Mouse (Mus musculus): ENCODE measurements around the gene Nup153.

Gene Nup153

DNA sequence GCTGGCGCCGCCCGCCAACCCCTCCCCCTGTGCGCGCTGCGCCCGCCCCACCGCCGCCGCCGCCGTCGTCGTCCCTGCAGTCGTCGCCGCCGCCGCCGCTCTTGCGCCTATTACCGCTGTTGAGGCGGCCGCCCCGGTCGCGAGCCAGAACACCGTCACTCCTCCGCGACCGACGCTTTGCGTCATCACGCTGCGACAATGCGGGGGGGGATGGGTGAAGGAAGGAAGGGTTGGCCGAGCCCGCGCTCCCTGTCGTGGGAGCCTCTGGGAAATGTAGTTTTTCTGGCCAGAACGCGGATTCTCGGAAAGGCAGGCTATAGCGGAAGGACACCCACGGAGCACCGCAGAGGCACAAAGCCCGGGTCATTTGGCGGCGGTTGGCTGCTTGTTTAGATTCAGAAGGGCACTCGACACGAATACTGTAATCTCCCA lies at the start of gene Nup153:
Nup153 (minus strand) TSS at position 104 of the 432 bp plus-strand sequence.
- DNase-seq (ENCODE audit: low spot score): peak; percentile 100

GRCm38 (mm10) chr13:46777461-46777860 lies 49.7 kb upstream of the Nup153 start:
- DNase-seq (ENCODE audit: low spot score): no peak

DNA sequence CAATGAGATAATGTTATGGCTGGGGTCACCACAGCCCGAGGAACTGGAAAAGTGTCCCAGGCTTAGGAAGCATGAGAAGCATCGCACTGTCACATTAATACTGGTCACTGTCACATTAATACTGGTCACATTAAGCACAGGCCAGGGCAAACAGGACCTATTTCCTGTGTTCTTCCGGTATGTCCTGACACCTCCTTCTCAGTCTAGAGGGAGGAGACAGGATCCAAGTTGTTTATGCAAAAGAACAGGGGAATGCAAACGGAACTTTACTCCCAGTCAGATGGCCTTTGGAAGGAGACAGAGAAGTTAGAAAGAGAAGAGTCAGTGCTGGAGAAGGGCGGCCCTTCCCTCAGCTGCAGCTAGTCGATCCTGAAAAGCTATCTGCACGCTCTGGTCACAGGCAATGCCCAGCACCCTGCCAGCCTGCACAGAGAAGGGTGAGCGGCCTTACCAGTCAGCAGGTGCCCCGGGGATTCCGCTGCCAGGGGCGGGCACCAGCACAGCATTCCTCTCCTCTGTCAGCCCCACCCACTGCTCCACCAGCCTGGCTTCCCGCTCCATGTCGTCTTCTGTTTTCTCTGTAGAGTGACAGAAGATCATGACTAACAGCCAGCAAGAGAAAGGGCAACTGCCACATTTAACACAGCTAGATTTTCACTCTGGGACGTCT lies 49.0 kb upstream of the Nup153 start:
- DNase-seq (ENCODE audit: low spot score): no peak

GRCm38 (mm10) chr13:46774998-46775397 lies 47.3 kb upstream of the Nup153 start:
- DNase-seq (ENCODE audit: low spot score): no peak

DNA sequence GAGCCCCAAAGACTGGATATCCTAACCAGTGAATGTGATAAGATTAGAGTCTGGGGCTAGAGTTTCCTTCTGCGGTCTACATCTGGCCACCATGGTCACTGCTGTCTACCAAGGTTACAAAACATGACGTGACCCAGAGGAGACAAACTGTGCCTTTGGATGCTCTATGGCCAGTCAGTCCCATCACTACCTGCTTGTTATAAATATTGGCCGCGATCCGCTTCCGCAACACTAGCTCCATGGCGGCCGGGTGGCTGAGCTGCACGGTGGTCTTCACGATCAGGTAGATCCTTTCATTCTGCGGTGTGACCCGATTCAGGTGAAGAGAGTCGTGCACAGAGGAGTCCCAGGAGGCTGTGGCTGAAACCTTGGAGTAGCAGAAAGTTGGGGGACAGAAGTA lies 44.8 kb upstream of the Nup153 start:
- no peak for DNase-seq (ENCODE audit: low spot score)

DNA sequence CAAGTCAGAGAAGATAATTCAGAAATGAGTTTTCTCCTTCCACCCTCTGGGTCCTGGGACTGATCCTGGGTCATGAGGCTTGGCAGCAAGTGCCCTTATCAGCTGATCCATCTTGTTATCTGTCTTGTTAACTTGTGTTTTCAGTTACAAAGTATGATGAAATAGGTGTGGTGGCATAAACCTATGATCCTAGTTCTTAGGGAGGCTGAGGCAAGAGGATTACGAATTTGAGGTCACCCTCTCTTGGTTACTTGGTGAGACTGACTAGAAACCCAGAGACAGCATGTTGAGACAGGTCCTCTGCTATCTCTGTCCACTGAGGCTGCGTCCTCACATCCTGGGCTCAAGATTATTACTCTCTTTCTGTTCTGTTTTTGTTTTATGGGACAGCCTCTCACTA lies 37.6 kb upstream of the Nup153 start:
- no peak for DNase-seq (ENCODE audit: low spot score)

DNA sequence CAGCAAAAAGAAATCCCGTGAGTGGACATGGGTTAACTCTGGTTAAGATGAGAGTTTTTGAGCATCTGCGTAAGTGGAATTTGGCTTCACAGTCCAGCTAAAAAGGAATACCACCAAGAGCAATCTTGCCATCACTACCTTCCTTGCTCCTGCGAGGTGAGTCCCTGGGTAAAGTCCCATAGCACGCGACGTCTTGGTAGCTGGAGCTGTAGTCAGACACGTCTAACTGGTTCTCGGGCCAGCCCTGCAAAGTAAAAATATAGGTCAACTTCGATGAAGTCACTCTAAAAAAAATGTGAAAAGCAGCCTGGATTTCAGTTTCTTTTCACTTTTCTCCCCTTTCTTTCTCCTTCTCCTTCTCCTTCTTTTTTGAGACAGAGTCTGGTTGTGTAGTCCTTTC lies 35.5 kb upstream of the Nup153 start:
- no peak for DNase-seq (ENCODE audit: low spot score)

GRCm38 (mm10) chr13:46760921-46761320 lies 33.2 kb upstream of the Nup153 start:
- no peak for DNase-seq (ENCODE audit: low spot score)

- no peak for DNase-seq (ENCODE audit: low spot score)
These were observed 31.6 kb upstream of the Nup153 start for GRCm38 (mm10) chr13:46759281-46759809.

GRCm38 (mm10) chr13:46758627-46759026 lies 30.9 kb upstream of the Nup153 start:
- DNase-seq (ENCODE audit: low spot score): no peak

DNA sequence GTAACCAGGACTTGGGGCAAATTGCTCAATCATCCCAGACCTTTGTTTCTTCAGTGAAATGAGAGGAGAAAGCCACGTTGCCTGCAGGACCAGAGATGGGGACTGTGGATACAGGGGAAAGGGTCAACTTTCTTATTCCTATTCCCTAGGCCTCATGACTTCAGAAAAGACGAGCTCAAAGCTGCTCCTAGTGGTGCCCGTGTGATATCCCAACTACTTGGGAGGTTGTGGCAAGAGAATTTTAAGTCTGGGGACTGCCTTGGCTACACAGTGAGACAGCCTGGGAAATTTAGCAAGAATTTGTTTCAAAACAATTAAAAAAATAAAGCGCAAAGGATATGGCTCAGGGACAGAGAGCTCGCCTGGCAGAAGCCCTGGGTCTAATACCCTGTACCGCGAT lies 30.2 kb upstream of the Nup153 start:
- no peak for DNase-seq (ENCODE audit: low spot score)

- no peak for DNase-seq (ENCODE audit: low spot score)
These were observed 25.6 kb upstream of the Nup153 start for GRCm38 (mm10) chr13:46753294-46753693.

DNA sequence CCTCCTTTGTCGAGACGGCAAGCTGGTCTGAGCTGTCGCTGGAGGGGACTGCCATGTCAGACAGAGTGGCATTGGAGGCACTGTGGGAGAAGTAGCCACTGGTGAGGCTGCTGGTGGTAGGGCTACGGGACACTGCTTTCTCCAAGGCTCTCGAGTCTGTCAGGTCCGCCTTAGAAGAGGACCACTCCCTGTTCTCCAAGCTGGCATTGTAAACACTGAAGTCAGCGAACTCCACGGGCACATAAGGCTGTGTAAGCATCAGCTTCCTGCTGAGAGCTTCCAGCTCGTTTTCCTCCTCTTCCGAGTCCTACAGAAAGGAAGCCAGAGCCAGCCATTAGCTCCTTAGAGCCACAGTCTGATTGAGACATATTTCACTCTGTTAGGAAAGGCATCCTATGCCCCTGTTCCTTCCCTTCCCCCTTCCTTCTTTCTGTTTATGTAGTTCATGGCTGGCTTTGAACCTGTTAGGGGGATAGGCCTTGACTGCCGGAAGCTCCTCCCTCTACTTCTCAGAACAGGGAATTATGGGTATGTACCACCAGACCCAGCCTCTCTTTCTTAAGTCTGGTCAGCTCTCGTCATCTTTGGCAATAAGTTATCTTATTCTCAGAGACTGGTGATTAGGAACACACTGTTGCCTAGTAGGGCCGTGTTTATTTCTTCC lies 25.0 kb upstream of the Nup153 start:
- no peak for DNase-seq (ENCODE audit: low spot score)

- DNase-seq (ENCODE audit: low spot score): no peak
These were observed 20.6 kb upstream of the Nup153 start for GRCm38 (mm10) chr13:46748138-46748873.

GRCm38 (mm10) chr13:46743821-46744220 lies 16.1 kb upstream of the Nup153 start:
- DNase-seq (ENCODE audit: low spot score): no peak

GRCm38 (mm10) chr13:46742367-46742766 lies 14.6 kb upstream of the Nup153 start:
- DNase-seq (ENCODE audit: low spot score): no peak

DNA sequence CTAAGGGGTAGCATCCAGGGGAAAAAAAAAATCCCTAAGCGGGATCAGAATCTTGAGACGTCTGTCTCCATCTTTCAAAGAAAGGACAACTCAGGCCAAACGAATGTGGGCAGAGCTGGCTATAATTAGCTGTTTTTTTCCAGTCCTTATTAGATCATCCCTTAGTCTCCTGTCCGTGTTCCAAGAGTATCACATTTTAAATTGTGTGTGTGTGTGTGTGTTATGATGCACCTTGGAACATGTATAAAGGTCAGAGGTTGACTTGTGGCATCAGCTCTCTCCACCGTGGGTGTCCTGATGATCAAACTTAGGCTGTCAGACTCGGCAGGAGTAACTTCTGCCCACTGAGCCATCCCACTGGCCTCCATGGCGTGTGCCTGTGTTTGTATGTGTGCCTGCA lies 11.7 kb upstream of the Nup153 start:
- no peak for DNase-seq (ENCODE audit: low spot score)

DNA sequence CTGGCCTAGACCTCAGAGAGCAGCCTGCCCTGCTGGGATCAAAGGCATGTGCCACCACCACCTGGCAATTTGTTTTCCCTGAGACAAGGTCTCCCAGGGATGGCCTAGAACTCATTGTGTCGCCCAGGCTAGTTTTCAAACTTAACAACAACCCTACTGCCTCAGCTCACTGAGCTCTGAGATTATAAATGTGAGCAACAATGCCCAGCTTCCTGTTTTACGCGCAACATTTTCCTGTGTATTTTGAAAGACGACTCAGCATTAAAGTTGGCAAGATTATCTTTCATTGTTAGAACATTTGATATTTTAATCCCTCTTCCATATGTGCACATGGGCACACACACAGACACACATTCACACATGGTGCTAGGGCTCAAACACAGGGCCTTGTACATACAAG lies 9.7 kb upstream of the Nup153 start:
- no peak for DNase-seq (ENCODE audit: low spot score)

- peak; percentile 19 for DNase-seq (ENCODE audit: low spot score)
These were observed 8.7 kb upstream of the Nup153 start for GRCm38 (mm10) chr13:46736479-46736865.

DNA sequence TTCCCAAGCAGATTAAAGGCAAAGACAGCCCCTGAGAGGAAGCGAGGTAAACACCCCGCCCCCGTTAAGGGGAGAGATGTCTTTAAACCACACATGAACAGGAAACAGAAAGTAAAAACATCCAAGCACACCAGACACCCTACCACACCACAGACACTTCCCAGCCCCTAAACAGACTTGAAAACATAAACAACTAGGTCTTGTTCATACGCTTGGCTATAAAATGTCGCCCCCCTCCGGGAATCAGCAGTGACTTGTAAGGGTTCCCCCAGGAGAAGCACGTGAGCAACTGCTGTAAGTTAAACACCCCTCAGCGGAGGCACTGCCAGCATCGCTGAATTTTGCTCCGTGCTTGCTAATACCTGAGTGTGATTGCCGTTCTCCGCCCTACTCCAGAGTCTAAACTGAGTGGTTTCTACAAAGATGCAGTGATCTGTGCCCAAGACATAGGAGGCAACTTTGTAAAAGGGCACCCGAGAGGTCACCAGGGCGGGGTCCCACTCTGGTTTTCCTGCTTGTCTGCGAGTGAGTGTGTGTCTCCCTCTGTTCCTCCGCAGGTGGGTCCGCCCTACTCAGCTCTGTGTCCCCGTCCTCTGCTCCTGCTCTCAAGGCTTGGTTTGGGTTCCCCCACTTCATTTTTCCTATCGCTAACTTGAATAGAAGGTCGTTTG lies 8.2 kb upstream of the Nup153 start:
- DNase-seq (ENCODE audit: low spot score): peak; percentile 45

- DNase-seq (ENCODE audit: low spot score): no peak
These were observed 7.6 kb upstream of the Nup153 start for GRCm38 (mm10) chr13:46735219-46735807.

DNA sequence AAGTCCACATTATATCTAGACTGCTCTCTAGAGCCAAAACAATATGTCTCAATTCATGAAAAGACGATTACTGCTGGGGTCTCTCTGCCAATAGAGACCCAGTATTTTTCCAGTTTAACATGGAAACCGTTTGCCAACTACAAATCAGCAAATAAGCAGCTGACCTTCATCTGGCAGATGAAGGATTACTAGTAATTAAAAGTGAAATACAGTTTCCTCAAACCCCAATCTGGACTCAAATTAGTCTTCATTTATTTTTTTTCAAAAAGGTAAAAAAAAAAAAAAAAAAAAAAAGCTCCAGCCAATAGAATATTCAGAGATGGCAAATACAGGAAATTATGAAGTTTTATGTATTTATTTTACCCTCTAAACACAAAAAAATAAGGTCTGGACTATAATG lies 2.3 kb upstream of the Nup153 start:
- DNase-seq (ENCODE audit: low spot score): no peak
